ENCODE assay signal across 30 mouse cellular contexts in genomic region chr12:30177529-30177928, GRCm38 (mm10). TPM values are rescaled to one million over a fixed set of nuclear protein-coding genes. Genes with fewer than 3 reads are reported as not detected.
"Had no signal": no experiment of that assay in that cellular context is flagged by ENCODE, and none has a peak within 500 bp of the region (broad histone marks: within the 10 kb centered on the region; RNA-seq: fewer than 3 reads in every experiment).

No protein-coding gene starts in this region.

- H3K36me3 ChIP-seq: heart, embryonic 13.5 days; heart, embryonic 15.5 days; hindbrain, embryonic 10.5 days; hindbrain, embryonic 12.5 days; hindbrain, embryonic 15.5 days; limb, embryonic 10.5 days; limb, embryonic 12.5 days; liver, embryonic 13.5 days; liver, embryonic 15.5 days had no signal

- H3K4me2 ChIP-seq: heart, embryonic 11.5 days; heart, embryonic 13.5 days; heart, embryonic 15.5 days; hindbrain, embryonic 12.5 days; hindbrain, embryonic 15.5 days; limb, embryonic 12.5 days; liver, embryonic 11.5 days; liver, embryonic 13.5 days; liver, embryonic 15.5 days had no signal

- H3K9me3 ChIP-seq: heart, embryonic 13.5 days; heart, embryonic 15.5 days; hindbrain, embryonic 10.5 days; hindbrain, embryonic 12.5 days; hindbrain, embryonic 15.5 days; limb, embryonic 10.5 days; limb, embryonic 12.5 days; liver, embryonic 13.5 days; liver, embryonic 15.5 days had no signal

- H3K4me1 ChIP-seq: heart, embryonic 13.5 days; heart, embryonic 15.5 days; hindbrain, embryonic 10.5 days; hindbrain, embryonic 12.5 days; hindbrain, embryonic 15.5 days; limb, embryonic 10.5 days; limb, embryonic 12.5 days; liver, embryonic 13.5 days; liver, embryonic 15.5 days had no signal

- ATAC-seq: hindbrain, postnatal 0 days; intestine, embryonic 16.5 days had no signal

- H3K27ac ChIP-seq: gastrocnemius, adult 2 months; heart, adult 2 months; heart, embryonic 13.5 days; heart, embryonic 15.5 days; hindbrain, embryonic 10.5 days; hindbrain, embryonic 12.5 days; hindbrain, embryonic 15.5 days; hindbrain, postnatal 0 days; layer of hippocampus, adult 2 months; left cerebral cortex, adult 2 months; limb, embryonic 10.5 days; limb, embryonic 12.5 days; liver, embryonic 13.5 days; liver, embryonic 15.5 days had no signal

- H3K4me3 ChIP-seq: gastrocnemius, adult 2 months; heart, adult 2 months; heart, embryonic 13.5 days; heart, embryonic 15.5 days; hindbrain, embryonic 10.5 days; hindbrain, embryonic 12.5 days; hindbrain, embryonic 15.5 days; layer of hippocampus, adult 2 months; left cerebral cortex, adult 2 months; limb, embryonic 10.5 days; limb, embryonic 12.5 days; liver, embryonic 13.5 days; liver, embryonic 15.5 days had no signal

- DNase-seq: gastrocnemius, adult 2 months; gastrocnemius, postnatal 10 days; gastrocnemius, postnatal 25 days; heart, adult 2 months; heart, postnatal 4 days; kidney, adult 18-20 months; kidney, adult 8-10 months; kidney, postnatal 10 days; kidney, postnatal 25 days; kidney, postnatal 4 days; liver; liver, embryonic 13.5 days had no signal

- H3K27me3 ChIP-seq: heart, embryonic 13.5 days; heart, embryonic 15.5 days; hindbrain, embryonic 12.5 days; hindbrain, embryonic 15.5 days; limb, embryonic 12.5 days; liver, embryonic 13.5 days; liver, embryonic 15.5 days had no signal

- H3K9ac ChIP-seq: heart, embryonic 13.5 days; heart, embryonic 15.5 days; hindbrain, embryonic 12.5 days; hindbrain, embryonic 15.5 days; limb, embryonic 12.5 days; liver, embryonic 13.5 days; liver, embryonic 15.5 days had no signal

RNA-seq across cellular contexts. Expression of gene Tpo, which starts 45.1 kb away (rescaled TPM):
- polyA plus RNA-seq: heart, adult 2 months; heart, embryonic 11.5 days; heart, embryonic 15.5 days; heart, postnatal 0 days; hindbrain, embryonic 10.5 days; hindbrain, embryonic 12.5 days; intestine, embryonic 16.5 days; kidney, embryonic 14.5 days; kidney, embryonic 16.5 days; limb, embryonic 10.5 days; limb, embryonic 12.5 days; limb, embryonic 14.5 days; liver, embryonic 11.5 days; liver, embryonic 13.5 days; liver, embryonic 15.5 days had no signal
